Mouse (Mus musculus) ES-CJ7 (cell line): ENCODE results near the gene Apol8.

Experiments
- DNase-seq: peaks from one replicate; pipeline ENCODE4 v3.0.0; 2011; ENCODE audit warnings: low read depth, low spot score

The Apol8 gene

GRCm38 (mm10) chr15:77788356-77788755 is 31.6 kb upstream of the Apol8 start:
- DNase-seq, result no peak

- DNase-seq, result no peak
Measured at GRCm38 (mm10) chr15:77785807-77786206, 29.0 kb upstream of the Apol8 start.

GRCm38 (mm10) chr15:77784039-77784824 is 27.4 kb upstream of the Apol8 start:
- DNase-seq, result no peak

DNA sequence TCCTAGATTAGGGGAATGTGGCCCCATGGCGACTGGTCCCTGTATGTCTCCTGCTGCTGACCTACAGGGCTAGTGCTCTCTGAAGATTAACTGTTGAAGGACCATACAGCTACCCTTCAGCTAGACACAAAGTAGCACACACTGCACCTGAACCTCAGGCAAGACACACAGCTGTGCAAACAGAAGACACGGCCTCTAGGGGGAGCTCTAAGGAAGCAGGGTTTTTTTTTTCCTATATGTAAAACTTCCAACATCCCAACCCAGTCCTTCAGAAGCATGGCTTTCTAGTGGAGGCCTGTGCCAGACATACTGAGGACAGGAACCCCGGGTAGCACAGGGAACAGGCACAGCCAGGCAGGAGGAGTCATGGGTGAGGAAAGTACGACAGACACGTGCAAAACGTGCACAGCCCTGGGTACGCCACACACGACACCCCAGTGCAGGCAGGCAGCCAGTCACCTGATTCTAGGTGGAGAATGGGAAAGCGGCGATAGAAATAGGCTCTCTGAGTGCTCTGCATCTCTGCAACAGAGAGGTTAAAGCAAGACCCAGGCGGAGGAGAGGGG is 25.7 kb upstream of the Apol8 start:
- DNase-seq, result peak; percentile 63

DNA sequence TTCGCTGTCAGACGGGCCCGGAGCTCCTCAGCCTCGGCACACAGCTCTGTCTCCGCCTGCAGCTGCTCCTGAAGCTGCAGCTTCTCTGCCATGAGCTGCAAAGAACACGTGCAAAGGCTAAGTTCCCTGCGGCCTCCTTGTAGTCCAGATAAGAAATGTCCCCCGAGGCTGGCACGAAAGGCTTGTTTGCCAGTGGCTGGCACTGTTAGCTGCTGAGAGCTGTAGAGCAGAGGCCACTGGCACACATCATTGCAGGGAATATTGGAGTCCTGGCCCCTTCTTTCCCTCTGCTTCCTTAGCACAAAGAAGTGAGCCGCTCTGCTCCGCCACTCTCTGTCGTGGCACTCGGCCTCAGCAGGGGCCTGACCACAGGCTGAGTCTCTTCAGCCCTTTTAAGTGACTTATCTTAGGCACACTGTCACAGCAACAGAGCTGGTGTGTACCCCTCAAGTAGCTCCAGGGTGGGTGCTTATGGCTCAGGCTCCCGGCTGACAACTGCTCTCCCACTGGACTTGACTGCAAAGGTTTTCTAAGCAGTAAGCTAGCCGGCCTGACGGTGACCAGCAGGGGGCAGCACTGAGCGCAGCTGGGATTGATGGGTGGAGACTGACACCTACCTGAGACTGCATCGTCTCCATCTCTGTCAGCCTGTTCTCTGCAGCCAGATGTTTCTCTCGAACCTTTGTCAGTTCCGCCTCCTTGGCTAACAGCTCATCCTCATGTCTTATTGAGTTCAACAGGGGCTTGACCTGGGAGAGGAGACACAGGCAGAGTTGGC is 18.6 kb upstream of the Apol8 start:
- peak; percentile 90 for DNase-seq

DNA sequence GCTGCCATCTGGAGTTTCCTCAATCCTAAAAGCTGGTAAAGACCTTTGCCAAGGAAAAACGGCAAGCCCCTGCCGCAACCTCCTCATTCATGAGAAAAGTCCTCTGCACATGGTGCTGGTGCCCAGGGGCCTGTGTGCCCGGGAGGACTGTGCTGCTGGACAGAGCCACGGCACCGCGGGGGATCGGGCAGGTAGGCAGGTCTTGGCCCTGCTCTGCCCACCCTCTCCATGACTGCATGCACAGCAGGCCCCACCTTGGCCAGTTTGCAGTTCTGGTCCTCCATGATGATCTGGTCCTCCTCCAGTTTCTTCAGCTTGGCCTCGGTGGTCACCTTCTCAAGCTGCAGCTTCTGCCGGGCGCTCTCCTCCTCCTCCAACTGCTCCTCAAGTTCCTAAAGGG is 17.5 kb upstream of the Apol8 start:
- DNase-seq, result no peak

GRCm38 (mm10) chr15:77773099-77773915 is 16.5 kb upstream of the Apol8 start:
- DNase-seq, result no peak

- DNase-seq, result no peak
Measured at GRCm38 (mm10) chr15:77770942-77771341, 14.1 kb upstream of the Apol8 start.

- no peak for DNase-seq
Measured at GRCm38 (mm10) chr15:77770341-77770740, 13.5 kb upstream of the Apol8 start.

DNA sequence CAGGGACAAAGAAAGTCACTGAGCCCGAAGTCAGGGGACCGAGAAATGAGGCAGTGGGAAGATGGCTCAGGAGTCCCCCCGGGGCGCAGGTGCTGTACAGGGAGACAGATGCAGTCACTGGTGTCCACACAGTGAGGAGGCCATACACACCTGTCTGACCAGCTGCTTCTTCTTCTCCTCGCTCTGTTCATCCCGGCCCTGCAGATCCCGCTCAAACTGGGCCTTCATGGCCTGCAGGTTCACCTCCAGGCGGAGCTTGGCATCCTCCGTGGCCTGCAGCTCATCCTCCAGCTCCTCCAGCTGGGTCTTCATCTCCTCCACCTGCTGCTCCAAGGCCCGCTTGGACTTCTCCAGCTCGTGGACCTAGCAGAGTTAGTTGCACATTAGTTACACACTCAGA is 10.2 kb upstream of the Apol8 start:
- no peak for DNase-seq

DNA sequence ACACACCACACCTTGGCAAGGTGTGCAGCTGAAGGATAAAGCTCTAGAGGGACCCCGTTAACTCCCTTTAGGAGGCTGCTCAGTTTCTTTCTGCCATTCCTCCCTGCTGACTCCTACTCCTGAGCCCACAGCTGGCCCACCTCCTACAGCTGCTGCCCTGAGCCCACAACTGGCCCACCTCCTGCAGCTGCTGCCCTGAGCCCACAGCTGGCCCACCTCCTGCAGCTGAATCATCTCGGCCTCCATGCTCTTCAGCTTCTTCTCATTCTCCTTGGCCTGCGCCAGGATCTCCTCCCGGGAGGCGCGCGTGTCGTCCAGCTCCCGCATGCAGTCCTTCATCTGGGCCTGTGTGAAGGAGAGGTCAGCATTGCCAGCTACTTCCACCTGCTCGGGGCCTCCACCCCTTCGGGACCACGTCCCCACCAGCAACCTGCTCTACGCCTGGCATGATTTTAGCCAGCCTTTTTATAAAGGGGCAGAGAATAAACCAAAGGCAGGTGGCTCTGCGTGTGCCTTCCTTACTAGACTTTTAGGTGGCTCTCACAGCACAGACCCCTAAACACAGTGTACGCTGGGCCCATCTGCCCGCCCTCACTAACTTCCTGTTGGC is 8.8 kb upstream of the Apol8 start:
- no peak for DNase-seq

DNA sequence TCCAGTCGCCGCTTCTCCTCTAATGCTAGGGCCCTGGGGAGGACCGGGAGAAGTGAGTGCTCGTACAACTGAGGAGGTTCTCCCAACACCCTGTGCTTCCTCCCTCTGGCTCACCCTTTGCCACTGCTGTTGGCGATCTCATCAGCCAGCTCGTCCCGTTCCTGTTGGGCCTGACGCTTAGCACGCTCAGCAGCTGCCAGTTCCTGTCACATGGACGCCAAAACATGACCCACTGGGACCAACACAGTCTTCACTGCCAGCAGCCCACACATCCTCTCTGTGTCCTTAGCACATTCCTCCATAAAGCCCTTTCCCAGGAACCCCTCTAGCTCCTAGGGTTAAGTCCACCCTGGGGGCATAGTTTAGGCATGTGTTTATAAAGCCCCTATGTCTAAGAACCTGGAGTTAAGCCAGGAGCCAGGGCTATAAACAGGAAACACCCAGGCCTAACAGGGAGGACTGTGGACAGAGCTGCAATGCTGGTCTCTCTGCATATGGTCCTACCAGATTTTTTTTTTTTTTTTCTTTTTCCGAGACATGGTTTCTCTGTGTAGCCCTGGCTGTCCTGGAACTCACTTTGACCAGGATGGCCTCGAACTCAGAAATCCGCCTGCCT is 7.7 kb upstream of the Apol8 start:
- DNase-seq, result no peak

GRCm38 (mm10) chr15:77763702-77764101 is 6.9 kb upstream of the Apol8 start:
- no peak for DNase-seq

- DNase-seq, result no peak
Measured at GRCm38 (mm10) chr15:77763050-77763449, 6.2 kb upstream of the Apol8 start.

DNA sequence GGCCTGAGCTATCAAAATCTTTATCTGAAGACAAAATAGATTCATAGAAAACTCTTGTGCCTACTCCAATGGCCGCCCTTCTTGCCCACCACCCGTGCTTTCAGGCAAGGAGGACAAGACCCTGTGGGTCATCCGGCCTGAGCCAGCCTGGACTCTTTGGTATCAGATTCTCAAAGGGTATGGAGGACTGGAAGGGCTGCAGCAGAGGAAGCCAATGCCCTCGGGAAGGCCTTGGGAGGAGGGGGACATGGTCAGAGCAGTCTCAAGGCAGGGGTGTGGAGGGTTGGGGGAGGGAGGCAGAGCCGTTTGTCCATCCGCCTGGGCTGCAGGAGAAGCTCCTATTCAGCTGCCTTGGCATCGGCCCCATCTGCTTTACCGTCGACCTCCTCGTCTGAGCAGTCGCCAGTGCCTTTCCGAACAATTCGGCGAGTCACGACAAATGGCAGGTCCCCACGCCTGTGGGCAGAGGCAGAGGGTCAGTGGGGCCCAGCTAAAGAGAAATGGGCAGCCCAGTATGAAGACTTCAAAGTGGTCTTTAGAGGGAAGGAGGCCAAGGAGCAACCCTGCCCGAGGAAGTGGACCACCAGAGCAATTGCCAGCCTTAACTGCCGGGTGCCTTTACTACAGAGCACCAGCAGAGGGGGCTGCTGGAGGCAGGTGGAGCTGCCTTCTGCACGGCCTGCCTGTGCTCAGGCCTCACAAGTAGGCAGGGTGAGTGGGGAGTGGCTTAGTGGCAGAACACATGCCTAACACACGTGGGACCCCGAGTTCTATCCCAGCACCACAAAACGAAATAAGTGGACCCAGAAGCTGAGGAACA is 5.0 kb upstream of the Apol8 start:
- peak; percentile 80 for DNase-seq

DNA sequence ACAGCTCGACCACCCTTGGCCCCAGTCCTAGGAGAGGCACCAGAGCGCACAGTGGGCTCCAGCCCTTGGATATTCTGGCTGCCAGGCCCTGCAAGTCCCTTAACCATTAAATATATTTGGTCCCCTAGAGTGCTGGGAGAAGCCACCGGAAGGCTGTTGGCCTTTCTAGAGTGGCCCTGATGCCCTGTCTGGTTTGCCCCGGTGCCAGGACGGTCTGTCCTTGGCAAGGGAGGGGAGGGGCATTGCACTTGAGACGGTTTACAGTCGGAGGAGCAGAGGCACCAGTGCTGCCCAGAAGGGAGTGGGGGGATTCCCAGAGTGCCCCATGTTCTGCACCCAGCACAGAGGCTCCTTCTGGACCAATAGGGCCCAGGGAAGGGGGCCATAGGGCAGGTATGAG is 4.3 kb upstream of the Apol8 start:
- no peak for DNase-seq

- DNase-seq, result no peak
Measured at GRCm38 (mm10) chr15:77760037-77760436, 3.2 kb upstream of the Apol8 start.

GRCm38 (mm10) chr15:77757586-77758226 is 903 bp upstream of the Apol8 start:
- peak; percentile 54 for DNase-seq

- no peak for DNase-seq
Measured at GRCm38 (mm10) chr15:77756081-77756480, 722 bp downstream of the Apol8 start.

- DNase-seq, result no peak
Measured at GRCm38 (mm10) chr15:77755132-77755531, 1.7 kb downstream of the Apol8 start.
